Mouse (Mus musculus): ENCODE measurements around the gene Ryr2.

GRCm38 (mm10) chr13:11837870-11838269, 268.9 kb downstream of the Ryr2 start:
- TF ChIP-seq POLR2A (IDR thresholded peaks at IDR 0.05; ENCODE audit: control insufficient read depth, low read depth, low read length) (no peak), CTCF (IDR thresholded peaks at IDR 0.05; ENCODE audit: control insufficient read depth, insufficient read depth, insufficient replicate concordance, low read depth, low read length) (no peak)
